Mouse (Mus musculus) bone marrow macrophage, adult 2 months (primary cell): ENCODE results near the gene Edem2. TPM values are rescaled to one million over a fixed set of nuclear protein-coding genes. Genes with fewer than 3 reads are reported as not detected.
"Not testable (repeated sequence)": the region's sequence is repeated elsewhere in the genome, so short reads cannot be mapped to it uniquely, and the experiment has no call there.

Experiments used
- H3K27ac ChIP-seq: 2 replicates; pipeline ENCODE4 v1.5.1; 2012; ENCODE audit warnings: low read depth, low read length; ENCODE audit not compliant: insufficient read depth
- H3K4me1 ChIP-seq: 2 replicates; pipeline ENCODE4 v1.6.1; 2012; ENCODE audit warnings: low read length; ENCODE audit not compliant: control insufficient read depth, insufficient read depth
- H3K4me3 ChIP-seq: 2 replicates; pipeline ENCODE4 v1.5.1; 2012; ENCODE audit warnings: mild to moderate bottlenecking, low read length, moderate library complexity; ENCODE audit not compliant: insufficient read depth
- CTCF ChIP-seq: IDR thresholded peaks from 2 replicates; pipeline ENCODE4 v1.5.1; 2012; ENCODE audit warnings: low read depth, mild to moderate bottlenecking, low read length, moderate library complexity
- POLR2A ChIP-seq: IDR thresholded peaks from 2 replicates; pipeline ENCODE4 v1.6.1; 2012; ENCODE audit warnings: mild to moderate bottlenecking, low read depth, low read length, borderline replicate concordance
- polyA plus RNA-seq: library from polyadenylated mRNA; stranded (reverse); fragments of >200 nt; gene quantifications from 2 replicates; pipeline ENCODE4 v1.2.4, GENCODE M21; 2012; ENCODE audit not compliant: missing spikeins, insufficient read depth, insufficient read length

Edem2 gene
- polyA plus RNA-seq, 1 experiment: 44.3 TPM

DNA sequence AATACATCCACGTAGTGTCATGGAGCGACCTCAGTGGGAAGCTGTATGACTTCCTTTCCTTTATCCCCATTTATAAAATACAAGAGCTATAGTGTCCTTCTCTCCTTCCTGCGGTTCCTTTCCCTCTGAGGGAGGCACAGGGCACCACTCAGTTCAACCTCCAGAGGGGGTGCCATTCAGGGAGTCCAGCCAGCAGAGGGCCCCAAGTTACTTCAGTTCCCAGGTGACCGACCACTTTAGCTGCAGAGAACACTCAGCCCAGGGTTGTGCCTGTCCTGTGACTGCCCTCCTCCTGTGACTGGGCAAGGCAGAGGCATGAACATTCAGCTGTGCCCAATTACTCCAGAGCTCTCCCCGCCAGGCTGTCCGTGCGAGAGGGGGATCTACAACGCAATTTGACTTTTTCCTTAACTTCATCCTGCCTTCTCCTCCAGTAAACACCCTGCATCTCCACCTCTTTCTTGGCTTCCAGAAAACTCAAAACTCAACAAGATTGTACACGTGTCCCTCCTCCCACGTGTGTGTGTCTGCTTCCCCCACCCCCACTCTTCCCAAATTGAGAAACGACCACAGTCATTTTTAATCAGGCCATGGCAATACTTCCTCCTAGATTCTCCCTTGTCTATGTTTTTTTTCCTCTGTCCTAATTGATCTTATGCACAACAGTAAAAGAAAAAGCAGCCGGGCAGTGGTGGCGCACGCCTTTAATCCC is 27.7 kb upstream of the Edem2 start:
- TF ChIP-seq POLR2A (no peak), CTCF (peak; percentile 46; the same call in 1 of the 2 replicates)
- no peak overlapping the region; the same call in 1 of the 2 replicates for H3K27ac ChIP-seq
- peaks cover 15% of the 10 kb centered on the region for H3K4me1 ChIP-seq
- H3K4me3 ChIP-seq: no peak overlapping the region

DNA sequence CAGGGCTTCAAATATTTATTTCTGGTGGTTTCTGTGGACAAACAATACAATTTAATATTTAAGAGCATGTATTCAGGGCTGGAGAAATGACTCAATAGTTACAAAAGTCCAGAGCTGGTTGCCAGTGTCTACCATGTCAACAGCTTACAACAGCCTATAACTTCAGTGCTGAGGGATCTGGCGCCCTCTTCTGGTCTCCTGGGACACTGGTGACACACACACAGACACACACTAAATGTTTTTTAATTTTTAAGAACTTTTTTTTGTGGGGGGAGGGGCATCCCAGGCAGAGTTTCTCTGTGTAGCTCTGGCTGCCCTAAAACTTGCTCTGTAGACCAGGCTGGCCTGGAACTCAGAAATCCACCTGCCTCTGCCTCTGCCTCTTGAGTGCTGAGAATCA is 26.5 kb upstream of the Edem2 start:
- Histone ChIP-seq H3K27ac (no peak overlapping the region), H3K4me1 (peaks cover 17% of the 10 kb centered on the region), H3K4me3 (no peak overlapping the region)
- TF ChIP-seq POLR2A: no peak
- TF ChIP-seq CTCF: peak; percentile 69

DNA sequence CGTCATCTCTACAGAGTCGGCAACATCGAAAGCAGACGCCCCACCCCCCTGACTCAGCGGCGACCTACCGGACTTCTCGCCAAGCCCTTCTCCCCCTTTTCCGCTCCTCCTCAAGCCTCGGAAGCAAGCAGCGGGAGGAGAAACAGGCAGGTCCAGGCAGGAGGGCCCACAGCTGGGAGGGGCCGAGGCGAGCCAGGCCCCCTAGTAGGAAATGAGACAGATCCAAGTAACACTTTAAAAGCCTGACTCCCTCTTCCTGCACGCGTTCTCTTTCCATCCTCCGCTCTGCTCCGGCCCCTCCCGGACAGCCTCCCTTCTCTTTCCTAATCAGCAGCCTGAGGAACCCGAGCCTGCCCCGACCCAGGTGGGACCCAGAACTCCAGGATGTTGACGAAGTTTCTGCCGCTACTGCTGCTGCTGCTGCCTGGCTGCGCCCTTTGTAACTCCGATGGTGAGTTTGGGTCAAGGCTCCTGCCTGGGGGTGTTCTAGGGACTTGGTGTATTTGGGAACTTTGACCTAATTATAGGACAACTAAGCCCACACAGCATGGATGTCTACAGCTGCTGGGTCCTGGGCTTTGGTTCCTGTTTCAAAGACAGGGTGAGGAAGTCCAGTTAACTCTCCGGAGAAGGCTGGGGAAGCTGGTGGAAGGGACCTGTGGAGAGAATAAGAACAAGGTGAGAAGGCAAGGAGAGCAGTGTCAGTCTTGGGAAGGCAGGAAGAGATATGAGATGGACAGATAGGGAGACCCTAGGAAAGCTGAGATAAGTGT is 21.9 kb upstream of the Edem2 start, which contains the start of gene Procr:
Procr (plus strand) TSS at position 104 of the 773 bp plus-strand sequence.
- 0 out of 2 replicates have a peak within 1 kb of the TSS, but pooled peaks have one; percentile 14 for H3K27ac ChIP-seq
- no peak for TF ChIP-seq POLR2A
- no peak for TF ChIP-seq CTCF

DNA sequence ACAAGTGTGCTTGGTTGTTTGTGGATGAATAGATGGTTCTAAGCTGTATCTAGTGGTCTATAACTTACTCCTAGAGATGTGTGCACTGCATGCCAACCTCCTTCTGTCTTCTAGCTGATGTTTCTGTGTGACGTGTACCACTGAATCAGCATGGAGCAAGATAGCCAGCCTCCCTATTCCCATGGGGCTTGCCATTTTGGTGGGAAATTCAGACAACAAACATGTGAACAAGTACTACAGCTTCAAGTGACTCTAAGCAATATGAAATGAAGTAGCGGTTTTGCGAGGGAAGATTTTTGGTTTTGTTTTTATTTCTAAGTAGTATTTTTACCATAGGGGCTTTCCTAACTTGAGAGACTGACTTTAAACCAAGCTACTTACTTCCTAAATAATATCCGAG is 20.1 kb upstream of the Edem2 start:
- H3K4me1 ChIP-seq: peaks cover 8% of the 10 kb centered on the region
- H3K27ac ChIP-seq: no peak overlapping the region
- TF ChIP-seq POLR2A (no peak), CTCF (no peak)
- H3K4me3 ChIP-seq: no peak overlapping the region

More for the DNA sequence above, 21.9 kb upstream of the Edem2 start, which contains the start of gene Procr:
- Histone ChIP-seq H3K4me3 (peak within 1 kb of the TSS; percentile 56), H3K4me1 (peaks cover 9% of the 10 kb centered on the region)

DNA sequence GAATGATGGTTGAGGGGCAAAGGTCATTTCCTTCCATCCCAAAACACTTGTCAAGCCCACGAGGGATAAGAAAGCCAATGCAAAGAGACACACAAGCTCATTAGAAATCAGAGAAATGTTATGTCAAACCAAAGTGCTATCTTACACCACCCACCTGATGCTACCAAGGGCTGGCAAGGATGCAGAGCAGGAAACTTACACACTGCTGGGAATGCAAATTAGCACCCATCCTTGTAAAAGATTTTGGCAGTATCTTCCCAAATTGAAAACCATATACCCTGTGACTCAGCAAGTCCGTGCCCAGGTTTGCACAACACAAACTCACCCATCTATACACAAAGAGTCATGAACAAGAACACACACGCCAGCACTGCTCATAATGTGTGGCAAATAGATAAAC is 16.2 kb upstream of the Edem2 start:
- H3K4me3 ChIP-seq: no peak overlapping the region
- TF ChIP-seq CTCF (no peak), POLR2A (no peak)
- no peaks in the 10 kb centered on the region for H3K4me1 ChIP-seq
- no peak overlapping the region for H3K27ac ChIP-seq

DNA sequence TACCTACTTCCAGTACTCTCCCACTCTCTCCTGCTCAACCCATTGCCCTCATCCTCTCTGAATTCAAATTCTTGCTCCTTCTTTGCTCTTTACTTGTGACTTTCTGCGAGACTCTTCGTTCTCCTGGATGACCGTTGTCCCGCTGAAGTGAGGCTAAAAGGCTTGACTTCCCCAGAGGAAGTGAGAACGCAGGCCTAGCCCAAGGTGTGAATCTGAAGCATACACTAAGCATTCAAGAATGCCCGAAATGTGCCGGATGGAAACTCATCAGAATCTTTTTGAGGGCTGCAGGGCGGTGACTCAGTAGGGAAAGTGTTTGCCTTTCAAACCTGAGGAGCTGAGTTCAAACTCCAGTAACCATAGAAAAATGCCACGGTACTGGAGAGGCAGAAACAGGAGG is 14.1 kb upstream of the Edem2 start:
- Histone ChIP-seq H3K4me1 (no peaks in the 10 kb centered on the region), H3K4me3 (no peak overlapping the region), H3K27ac (no peak overlapping the region)
- no peak for TF ChIP-seq POLR2A
- TF ChIP-seq CTCF: no peak

DNA sequence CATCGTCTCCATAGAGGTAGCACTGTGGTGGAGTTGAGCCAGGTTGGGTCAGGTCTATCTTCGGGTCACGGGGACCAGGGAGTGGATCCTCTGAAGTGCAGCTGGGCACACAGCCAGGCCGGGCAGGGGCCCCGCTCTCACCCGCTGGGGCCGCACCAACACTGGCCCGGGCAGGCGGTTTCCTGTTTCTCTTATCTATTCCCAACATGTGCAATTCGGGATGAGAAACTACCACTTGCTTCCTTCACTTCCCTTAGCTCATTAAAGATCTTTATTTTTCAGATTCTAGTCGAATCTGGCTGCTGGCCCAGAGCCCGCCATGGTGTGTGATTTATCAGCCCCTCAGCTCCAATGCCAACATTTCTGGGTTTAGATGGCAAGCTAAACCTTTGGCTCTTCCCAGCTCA is 13.7 kb upstream of the Edem2 start:
- Histone ChIP-seq H3K27ac (no peak overlapping the region), H3K4me1 (no peaks in the 10 kb centered on the region), H3K4me3 (no peak overlapping the region)
- TF ChIP-seq CTCF (no peak), POLR2A (no peak)

DNA sequence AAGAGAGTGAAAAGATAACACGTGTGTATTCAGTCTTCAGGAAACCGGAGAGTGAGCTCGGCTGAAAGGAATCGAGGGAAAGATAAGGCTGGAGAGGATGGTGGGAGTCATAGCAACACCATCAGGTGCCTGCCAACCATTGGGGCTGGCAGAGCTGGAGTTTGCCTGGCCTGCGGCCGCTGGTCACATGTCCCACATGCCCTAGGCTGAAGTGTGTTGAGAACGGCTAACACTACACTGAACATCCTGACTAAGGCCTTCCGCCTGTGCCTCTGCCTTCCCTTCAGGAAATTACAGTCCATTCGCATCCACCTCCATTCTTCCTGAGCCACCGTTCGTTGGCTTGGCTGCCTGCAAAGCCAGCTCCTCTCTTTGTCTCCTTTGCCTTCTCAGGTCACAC is 12.9 kb upstream of the Edem2 start:
- no peak overlapping the region for H3K27ac ChIP-seq
- peaks cover 6% of the 10 kb centered on the region; the same call in 1 of the 2 replicates for H3K4me1 ChIP-seq
- H3K4me3 ChIP-seq: no peak overlapping the region
- TF ChIP-seq CTCF (no peak), POLR2A (no peak)

DNA sequence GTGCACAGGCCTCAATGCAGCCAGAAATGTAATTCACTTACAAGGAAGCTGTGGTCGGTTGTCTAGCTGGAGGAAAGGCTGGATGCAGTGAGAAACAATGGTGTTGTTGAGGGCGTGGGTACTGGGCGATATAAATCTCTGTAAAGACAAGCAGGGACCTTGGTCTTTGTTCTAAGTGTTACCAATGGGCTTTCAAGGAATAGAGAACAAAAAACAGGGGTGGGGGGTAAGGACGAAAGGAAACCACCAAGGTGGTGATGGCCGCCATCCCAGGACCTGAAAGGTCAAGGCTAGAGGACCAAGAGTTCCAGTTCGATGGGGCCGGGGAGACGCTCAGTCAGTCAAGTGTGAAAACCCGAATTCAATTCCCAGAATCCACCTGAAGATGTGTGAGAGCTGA is 8.5 kb upstream of the Edem2 start:
- Histone ChIP-seq H3K27ac (no peak overlapping the region), H3K4me1 (peaks cover 10% of the 10 kb centered on the region; the same call in 1 of the 2 replicates), H3K4me3 (no peak overlapping the region)
- TF ChIP-seq CTCF (no peak), POLR2A (no peak)

DNA sequence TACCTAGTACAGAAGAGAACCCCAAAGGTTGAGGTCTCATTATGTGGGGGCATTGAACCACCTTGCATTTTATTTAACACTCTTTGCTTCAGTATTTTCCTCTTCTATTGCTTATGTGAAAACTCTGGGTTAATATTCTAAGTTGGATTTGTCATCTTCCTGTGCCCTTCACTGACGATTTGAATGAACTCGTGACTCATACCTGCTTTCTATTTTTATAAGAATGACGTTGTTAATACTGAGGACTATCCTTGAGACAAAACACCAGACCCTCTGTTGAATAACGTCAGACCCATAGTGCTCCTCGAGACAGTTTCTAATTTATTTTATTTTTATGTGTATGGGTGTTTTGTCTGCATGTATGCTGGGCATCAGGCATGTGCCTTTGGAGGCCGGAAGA is 7.7 kb upstream of the Edem2 start:
- Histone ChIP-seq H3K27ac (no peak overlapping the region), H3K4me3 (no peak overlapping the region), H3K4me1 (peaks cover 10% of the 10 kb centered on the region; the same call in 1 of the 2 replicates)
- TF ChIP-seq POLR2A (no peak), CTCF (no peak)

DNA sequence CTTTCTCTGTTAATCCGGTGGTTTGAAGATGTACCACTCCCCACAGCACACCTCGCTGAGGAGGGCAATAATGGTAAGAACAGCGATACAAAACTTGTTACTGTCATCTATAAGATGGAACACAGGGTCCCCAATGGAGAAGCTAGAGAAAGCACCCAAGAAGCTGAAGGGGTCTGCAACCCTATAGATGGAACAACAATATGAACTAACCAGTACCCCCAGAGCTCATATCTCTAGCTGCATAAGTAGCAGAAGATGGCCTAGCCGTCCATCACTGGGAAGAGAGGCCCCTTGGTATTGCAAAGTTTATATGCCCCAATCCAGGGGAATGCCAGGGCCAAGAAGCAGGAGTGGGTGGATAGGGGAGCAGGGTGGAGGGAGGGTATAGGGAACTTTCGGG is 6.5 kb upstream of the Edem2 start, which contains the start of gene Gm17581:
Gm17581 (minus strand) TSS at position 101 of the 400 bp plus-strand sequence.
- not testable (repeated sequence) for H3K27ac ChIP-seq, H3K4me3 ChIP-seq, H3K4me1 ChIP-seq
